Mouse (Mus musculus) embryonic facial prominence, embryonic 13.5 days (tissue): ENCODE measurements around the gene Ramp1. TPM values are rescaled to one million over a fixed set of nuclear protein-coding genes. Genes with fewer than 3 reads are reported as not detected.
A peak's percentile ranks its signal among the peaks of the same experiment; 100 is the strongest.

ENCODE experiments used
- ATAC-seq: fragments of 200-750 bp; cut with Nextera tagmentation; 2 replicates; pipeline ENCODE4 v1.8.0; 2017; ENCODE audit warnings: low read depth; ENCODE audit not compliant: insufficient number of reproducible peaks, insufficient read depth, low FRiP score, low TSS enrichment
- H3K27ac ChIP-seq: fragments of 300-500 bp; sonication (generic); 2 replicates; pipeline ENCODE4 v1.5.1; 2015; ENCODE audit warnings: moderate library complexity, mild to moderate bottlenecking, inconsistent platforms
- H3K27me3 ChIP-seq: fragments of 300-500 bp; sonication (generic); 2 replicates; pipeline ENCODE4 v1.6.1; 2015; ENCODE audit warnings: mild to moderate bottlenecking, inconsistent platforms
- H3K36me3 ChIP-seq: fragments of 300-500 bp; sonication (generic); 2 replicates; pipeline ENCODE4 v1.6.1; 2015; ENCODE audit warnings: mild to moderate bottlenecking, inconsistent platforms
- H3K4me1 ChIP-seq: fragments of 300-500 bp; sonication (generic); 2 replicates; pipeline ENCODE4 v1.6.1; 2015; ENCODE audit warnings: inconsistent platforms
- H3K4me2 ChIP-seq: fragments of 300-500 bp; sonication (generic); 2 replicates; pipeline ENCODE4 v1.6.1; 2015; ENCODE audit warnings: moderate library complexity, mild to moderate bottlenecking, inconsistent platforms
- H3K4me3 ChIP-seq: fragments of 300-500 bp; sonication (generic); 2 replicates; pipeline ENCODE4 v1.5.1; 2015; ENCODE audit warnings: mild to moderate bottlenecking, inconsistent platforms
- H3K9ac ChIP-seq: fragments of 300-500 bp; sonication (generic); 2 replicates; pipeline ENCODE4 v1.6.1; 2015; ENCODE audit warnings: mild to moderate bottlenecking, inconsistent platforms
- H3K9me3 ChIP-seq: fragments of 300-500 bp; sonication (generic); 2 replicates; pipeline ENCODE4 v1.6.1; 2016; ENCODE audit warnings: inconsistent platforms
- WGBS: fragments of 180-500 bp; shearing (Covaris S2); methylation state at CpG from one replicate; pipeline ENCODE4 v1.1.7; 2015; ENCODE audit warnings: mixed read lengths; 5-methylcytosine and 5-hydroxymethylcytosine counted together
- polyA plus RNA-seq: library from polyadenylated mRNA; unstranded; fragments of >200 nt; fragmentation: Nextera tagmentation; extraction: Ambion mirVana; gene quantifications from 2 replicates; pipeline ENCODE4 v1.2.1, GENCODE M21; 2015

Gene Ramp1
- polyA plus RNA-seq, 1 experiment from 2014 or later = 6.1 TPM

DNA sequence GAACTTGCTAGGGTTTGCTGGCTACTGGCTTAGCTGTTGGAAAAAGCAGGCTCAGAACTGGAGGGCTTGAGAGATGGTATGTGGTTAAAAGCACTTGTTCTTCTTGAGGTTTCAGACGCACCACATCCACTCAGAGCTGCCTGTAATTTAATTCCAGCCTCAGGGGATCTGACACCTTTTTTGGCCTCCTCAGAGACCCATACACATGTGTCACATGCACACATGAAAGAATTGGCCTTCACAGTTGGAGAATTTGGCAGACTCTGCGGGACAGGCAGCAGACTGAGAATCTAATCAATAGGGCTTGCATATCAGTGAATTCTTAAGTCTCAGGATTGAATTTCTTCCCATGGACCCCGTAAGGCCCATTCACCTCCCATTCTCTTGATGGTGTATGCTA lies 21.5 kb downstream of the Ramp1 start:
- Histone ChIP-seq H3K27ac (no peak overlapping the region), H3K9ac (no peak overlapping the region), H3K36me3 (no peaks in the 10 kb centered on the region), H3K4me1 (peaks cover 10% of the 10 kb centered on the region; the same call in 1 of the 2 replicates), H3K4me3 (no peak overlapping the region), H3K9me3 (no peaks in the 10 kb centered on the region), H3K27me3 (no peaks in the 10 kb centered on the region), H3K4me2 (no peak overlapping the region)
- no peak for ATAC-seq
- WGBS = 28% methylated on average over 3 of the region's 3 CpGs

DNA sequence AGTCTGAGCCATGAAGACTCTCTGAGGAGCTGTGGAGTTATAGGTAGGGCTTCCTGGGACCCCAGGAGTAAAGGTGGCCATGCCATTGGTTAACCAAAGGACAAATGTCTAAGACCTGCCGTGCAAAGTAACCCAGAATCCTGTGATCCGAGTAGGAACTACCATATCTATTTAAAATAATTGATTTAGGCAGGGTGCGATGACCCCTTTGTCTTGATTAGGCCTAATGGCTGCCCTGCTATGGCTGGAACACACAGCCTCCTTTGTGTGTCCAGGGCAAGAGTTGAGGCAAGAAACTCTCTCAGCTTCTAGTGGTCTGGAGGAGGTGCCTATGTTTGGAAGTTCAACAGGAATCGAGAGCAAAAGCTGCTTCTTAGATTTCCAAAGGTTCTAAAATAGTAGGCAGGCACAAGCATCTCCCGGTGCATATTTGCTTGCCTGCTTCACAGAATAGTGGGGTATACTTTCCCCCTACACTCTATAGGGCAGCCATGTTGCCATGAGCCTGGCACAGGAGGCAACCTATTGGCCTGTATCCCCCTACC lies 24.7 kb downstream of the Ramp1 start:
- Histone ChIP-seq H3K4me3 (no peak overlapping the region), H3K4me1 (peaks cover 16% of the 10 kb centered on the region), H3K4me2 (no peak overlapping the region), H3K27ac (no peak overlapping the region), H3K36me3 (no peaks in the 10 kb centered on the region), H3K27me3 (no peaks in the 10 kb centered on the region), H3K9ac (no peak overlapping the region), H3K9me3 (no peaks in the 10 kb centered on the region)
- 67% methylated on average over 5 of the region's 5 CpGs for WGBS
- ATAC-seq = no peak

DNA sequence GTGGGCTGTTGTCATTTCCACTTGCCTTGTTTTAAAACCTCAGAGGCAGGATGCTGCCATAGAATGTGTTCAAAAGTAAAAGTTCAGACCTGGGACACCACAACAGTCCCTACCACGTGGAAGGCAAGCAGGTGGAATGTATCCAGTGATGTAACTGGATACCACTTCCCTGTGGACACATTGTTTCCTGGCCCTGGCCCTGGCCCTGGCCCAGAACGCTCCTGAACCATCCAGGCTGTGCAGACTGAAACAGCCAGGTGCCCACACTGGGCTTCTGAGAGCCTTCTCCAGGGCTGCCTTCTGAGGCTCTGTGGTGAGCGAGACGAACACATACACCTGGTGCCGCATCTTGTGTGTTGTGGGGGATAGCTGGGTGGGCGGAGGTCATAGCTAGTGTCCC lies 26.0 kb downstream of the Ramp1 start:
- no peaks in the 10 kb centered on the region for H3K36me3 ChIP-seq
- H3K27ac ChIP-seq = no peak overlapping the region
- no peak overlapping the region for H3K4me2 ChIP-seq
- ATAC-seq = no peak
- no peaks in the 10 kb centered on the region for H3K27me3 ChIP-seq
- H3K9ac ChIP-seq = no peak overlapping the region
- no peak overlapping the region for H3K4me3 ChIP-seq
- 72% methylated on average over 6 of the region's 6 CpGs for WGBS
- H3K9me3 ChIP-seq = no peaks in the 10 kb centered on the region
- peaks cover 15% of the 10 kb centered on the region for H3K4me1 ChIP-seq

DNA sequence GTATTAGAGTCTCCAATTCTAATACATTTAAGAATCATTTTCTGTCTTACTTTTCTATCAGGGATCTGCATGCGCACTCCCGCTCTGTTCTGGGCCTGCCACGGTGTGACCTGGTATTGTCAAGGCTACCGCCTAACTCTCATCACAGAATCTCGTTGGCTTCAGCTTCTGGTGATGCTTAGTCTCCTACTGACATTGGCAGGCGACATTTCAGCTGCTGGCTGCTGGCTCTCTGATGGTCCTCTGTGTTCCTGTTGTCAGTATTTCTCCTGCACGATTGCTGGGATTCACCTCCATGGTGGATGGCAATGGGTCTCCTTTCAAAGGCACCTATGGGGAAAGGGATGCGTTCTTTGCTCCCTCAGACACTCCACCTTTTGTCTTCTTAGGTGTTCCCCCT lies 26.7 kb downstream of the Ramp1 start:
- no peak overlapping the region for H3K9ac ChIP-seq
- no peak for ATAC-seq
- 84% methylated on average over 8 of the region's 8 CpGs for WGBS
- H3K4me3 ChIP-seq = no peak overlapping the region
- H3K27me3 ChIP-seq = no peaks in the 10 kb centered on the region
- no peaks in the 10 kb centered on the region for H3K36me3 ChIP-seq
- H3K27ac ChIP-seq = no peak overlapping the region
- H3K4me2 ChIP-seq = no peak overlapping the region
- peaks cover 16% of the 10 kb centered on the region for H3K4me1 ChIP-seq
- H3K9me3 ChIP-seq = no peaks in the 10 kb centered on the region

DNA sequence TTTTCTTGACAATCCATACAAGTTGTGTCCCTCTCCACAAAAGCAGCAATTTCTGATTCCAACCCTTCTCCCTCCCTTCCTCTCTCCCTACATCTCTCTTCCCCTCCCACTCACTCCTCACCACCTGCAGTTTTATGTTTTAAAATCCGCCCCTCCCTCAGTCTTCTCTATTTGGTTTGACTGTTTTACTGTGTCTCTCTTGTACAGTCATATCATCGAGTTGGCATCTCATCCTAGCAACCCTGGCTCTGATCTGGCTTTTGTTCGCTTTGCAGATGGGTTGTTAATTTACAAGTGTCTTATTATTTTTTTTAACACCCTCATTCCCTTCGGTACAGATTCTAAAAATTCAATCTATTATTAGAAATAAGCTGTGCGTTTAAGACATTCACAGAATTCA lies 27.3 kb downstream of the Ramp1 start:
- H3K27ac ChIP-seq = no peak overlapping the region
- H3K27me3 ChIP-seq = no peaks in the 10 kb centered on the region

DNA sequence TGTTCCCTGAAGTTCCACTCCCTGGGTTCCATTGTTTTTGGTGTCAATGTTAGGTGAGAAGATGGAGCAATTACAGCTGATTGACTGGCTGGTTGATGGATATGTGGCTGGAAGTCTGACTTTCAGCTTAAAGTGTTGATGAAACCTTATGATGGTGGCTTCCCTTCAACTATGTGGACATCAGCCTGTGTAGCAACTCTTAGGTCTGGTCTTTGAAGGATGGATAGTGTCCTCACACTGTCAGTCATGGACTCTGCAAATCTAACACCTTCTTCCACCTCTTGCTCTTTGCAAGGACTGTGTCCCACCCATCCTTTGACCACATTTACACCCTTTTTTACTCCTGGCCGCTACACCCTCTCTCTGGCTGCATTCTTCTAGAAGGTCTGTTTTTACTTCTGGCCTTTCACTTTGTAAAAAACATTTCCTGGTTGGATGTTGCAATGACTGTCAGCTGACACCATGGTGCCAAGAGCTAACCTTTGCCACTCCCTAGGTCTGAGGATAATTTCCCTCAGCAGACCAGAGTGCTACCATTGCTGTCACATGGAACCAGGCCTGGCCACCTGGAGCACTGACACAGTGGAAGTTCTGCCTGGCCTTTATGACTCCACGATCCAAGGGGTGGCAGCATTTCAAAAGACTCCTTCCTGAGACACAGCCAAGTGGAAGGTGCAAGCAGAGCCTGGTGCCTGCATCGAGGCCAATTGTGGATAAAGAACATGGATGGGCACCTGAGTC lies 27.9 kb downstream of the Ramp1 start:
- Histone ChIP-seq H3K4me3 (no peak overlapping the region), H3K9ac (no peak overlapping the region), H3K4me1 (peaks cover 24% of the 10 kb centered on the region), H3K27me3 (no peaks in the 10 kb centered on the region), H3K27ac (no peak overlapping the region), H3K9me3 (no peaks in the 10 kb centered on the region), H3K4me2 (no peak overlapping the region), H3K36me3 (no peaks in the 10 kb centered on the region)
- 83% methylated on average over 3 of the region's 3 CpGs for WGBS
- ATAC-seq = no peak

More for the DNA sequence above, 27.3 kb downstream of the Ramp1 start:
- Histone ChIP-seq H3K36me3 (no peaks in the 10 kb centered on the region), H3K4me3 (no peak overlapping the region), H3K4me2 (no peak overlapping the region), H3K4me1 (peaks cover 20% of the 10 kb centered on the region), H3K9me3 (no peaks in the 10 kb centered on the region), H3K9ac (no peak overlapping the region)
- ATAC-seq = no peak
- 74% methylated on average over 5 of the region's 5 CpGs for WGBS

DNA sequence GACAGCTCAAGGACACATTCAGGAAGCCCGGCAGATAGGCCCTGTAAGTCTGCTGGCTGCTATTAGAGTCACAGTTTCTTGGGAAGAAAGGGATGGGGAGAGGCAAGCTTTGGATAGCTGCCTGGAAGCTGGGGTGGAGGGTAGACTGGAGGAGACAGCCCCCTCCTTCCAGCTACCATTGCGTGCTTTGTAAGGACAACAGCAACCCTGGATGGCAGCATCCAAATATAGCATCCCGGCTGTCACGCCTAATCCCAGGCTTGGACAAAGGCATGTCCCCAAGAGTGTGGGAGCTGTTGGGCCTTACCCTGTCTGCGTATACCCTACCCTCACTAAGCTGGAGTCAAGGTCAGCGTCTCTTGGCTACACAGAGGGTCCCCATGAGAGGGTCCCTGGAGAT lies 29.7 kb downstream of the Ramp1 start:
- no peak overlapping the region for H3K9ac ChIP-seq
- peak overlapping the region; percentile 55 for H3K27ac ChIP-seq
- no peaks in the 10 kb centered on the region for H3K9me3 ChIP-seq
- H3K27me3 ChIP-seq = no peaks in the 10 kb centered on the region
- WGBS = 79% methylated on average over 6 of the region's 6 CpGs
- peaks cover 24% of the 10 kb centered on the region for H3K4me1 ChIP-seq
- H3K4me2 ChIP-seq = no peak overlapping the region
- no peaks in the 10 kb centered on the region for H3K36me3 ChIP-seq
- no peak; the same call in 1 of the 2 replicates for ATAC-seq
- no peak overlapping the region for H3K4me3 ChIP-seq

DNA sequence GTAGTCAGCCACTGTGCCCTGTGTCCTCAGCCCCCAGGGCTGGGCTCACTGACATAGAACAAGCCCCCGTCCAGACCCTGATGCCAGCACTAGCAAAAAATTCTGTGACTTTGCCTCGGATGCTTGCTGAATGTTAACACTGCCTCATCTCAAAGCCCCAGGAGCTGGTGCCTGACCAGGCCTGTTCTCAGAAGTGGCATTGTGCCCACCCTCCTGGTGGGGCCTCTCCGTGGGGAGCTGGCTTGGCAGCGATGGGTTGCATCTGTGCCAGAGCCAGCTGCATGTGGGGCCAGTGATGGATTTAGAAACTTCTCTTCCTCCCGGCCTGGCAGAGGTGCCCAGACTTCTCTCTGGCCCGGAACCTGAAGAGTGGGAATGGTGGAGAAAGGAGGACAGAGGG lies 30.2 kb downstream of the Ramp1 start:
- no peak overlapping the region for H3K9ac ChIP-seq
- H3K36me3 ChIP-seq = no peaks in the 10 kb centered on the region
- H3K27ac ChIP-seq = peak overlapping the region; percentile 55
- no peak overlapping the region for H3K4me3 ChIP-seq
- ATAC-seq = no peak; the same call in 1 of the 2 replicates
- H3K27me3 ChIP-seq = no peaks in the 10 kb centered on the region
- H3K4me1 ChIP-seq = peaks cover 26% of the 10 kb centered on the region
- H3K9me3 ChIP-seq = no peaks in the 10 kb centered on the region
- H3K4me2 ChIP-seq = no peak overlapping the region
- WGBS = 71% methylated on average over 6 of the region's 6 CpGs

DNA sequence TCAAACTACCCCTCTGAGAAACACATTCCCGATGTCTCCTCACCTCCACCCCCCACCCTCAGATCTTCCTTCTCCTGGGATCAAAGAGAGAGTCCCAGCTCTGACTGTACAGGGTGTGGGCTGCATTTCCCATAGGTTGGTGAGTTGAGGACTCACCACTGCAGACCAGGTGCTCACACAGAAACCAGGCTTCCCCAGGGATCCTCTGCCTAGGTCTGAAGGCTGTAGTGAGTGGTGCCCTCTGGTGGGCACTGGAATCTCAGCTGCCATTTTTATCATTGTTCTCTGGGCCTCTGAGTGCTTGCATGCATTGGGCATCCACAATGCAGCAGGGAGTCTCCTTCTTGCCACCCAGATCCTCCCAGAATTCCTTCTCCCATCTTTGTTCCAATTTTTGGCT lies 31.5 kb downstream of the Ramp1 start:
- H3K36me3 ChIP-seq = no peaks in the 10 kb centered on the region
- no peaks in the 10 kb centered on the region for H3K27me3 ChIP-seq
- no peak for ATAC-seq
- no peak overlapping the region for H3K9ac ChIP-seq
- WGBS = 60% methylated on average over 1 of the region's 1 CpGs
- no peak overlapping the region for H3K4me3 ChIP-seq
- no peak overlapping the region for H3K27ac ChIP-seq
- peaks cover 31% of the 10 kb centered on the region for H3K4me1 ChIP-seq
- H3K9me3 ChIP-seq = no peaks in the 10 kb centered on the region
- H3K4me2 ChIP-seq = no peak overlapping the region

DNA sequence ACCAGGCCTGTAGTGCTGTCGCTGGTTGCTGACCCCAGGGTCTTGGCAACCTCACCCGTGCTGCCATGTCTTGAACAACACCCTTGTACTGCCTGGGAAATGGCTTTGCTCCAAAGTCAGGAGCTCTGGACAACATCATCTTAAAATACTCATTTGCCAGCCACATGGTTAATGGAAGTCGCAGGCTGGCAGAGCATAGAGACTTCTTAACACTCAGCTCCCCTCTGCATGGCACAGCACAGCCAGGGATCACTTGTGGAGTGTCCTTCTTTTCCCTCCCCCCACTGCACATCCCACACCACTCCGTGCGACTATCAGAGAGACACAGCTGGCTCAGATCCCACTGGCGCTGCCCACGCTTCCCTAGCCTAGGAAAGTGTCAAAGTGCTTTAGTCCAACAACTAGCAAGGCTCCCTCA lies 32.0 kb downstream of the Ramp1 start:
- peaks cover 35% of the 10 kb centered on the region for H3K4me1 ChIP-seq

DNA sequence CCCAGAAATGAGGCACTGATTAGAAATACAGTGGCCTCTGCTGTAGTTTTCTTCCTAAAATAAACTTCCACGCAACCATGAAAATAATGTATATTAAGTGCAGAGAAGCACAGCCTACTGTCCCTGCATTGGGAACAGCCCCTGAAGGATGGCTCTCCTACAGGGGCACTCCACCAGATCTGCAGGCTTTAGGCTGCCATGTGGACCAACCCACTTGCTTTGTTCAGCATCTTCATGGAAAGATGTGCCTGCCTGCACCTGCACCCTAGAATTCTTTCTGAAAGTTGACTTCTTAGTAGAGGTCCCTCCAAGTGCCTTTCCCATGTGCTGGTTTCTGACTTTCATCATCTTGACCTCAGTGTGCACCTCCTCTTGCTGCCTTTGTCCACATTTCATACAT lies 35.6 kb downstream of the Ramp1 start:
- 90% methylated on average over 1 of the region's 1 CpGs for WGBS
- no peak for ATAC-seq
- Histone ChIP-seq H3K27ac (no peak overlapping the region), H3K36me3 (no peaks in the 10 kb centered on the region), H3K4me2 (no peak overlapping the region), H3K4me1 (peaks cover 31% of the 10 kb centered on the region), H3K9me3 (no peaks in the 10 kb centered on the region), H3K27me3 (no peaks in the 10 kb centered on the region), H3K9ac (no peak overlapping the region), H3K4me3 (no peak overlapping the region)

More for the DNA sequence above, 32.0 kb downstream of the Ramp1 start:
- H3K4me2 ChIP-seq = no peak overlapping the region
- no peaks in the 10 kb centered on the region for H3K27me3 ChIP-seq
- H3K36me3 ChIP-seq = no peaks in the 10 kb centered on the region
- no peak overlapping the region for H3K9ac ChIP-seq
- no peak overlapping the region for H3K27ac ChIP-seq
- no peak for ATAC-seq
- H3K9me3 ChIP-seq = no peaks in the 10 kb centered on the region
- no peak overlapping the region for H3K4me3 ChIP-seq
- 79% methylated on average over 7 of the region's 7 CpGs for WGBS

DNA sequence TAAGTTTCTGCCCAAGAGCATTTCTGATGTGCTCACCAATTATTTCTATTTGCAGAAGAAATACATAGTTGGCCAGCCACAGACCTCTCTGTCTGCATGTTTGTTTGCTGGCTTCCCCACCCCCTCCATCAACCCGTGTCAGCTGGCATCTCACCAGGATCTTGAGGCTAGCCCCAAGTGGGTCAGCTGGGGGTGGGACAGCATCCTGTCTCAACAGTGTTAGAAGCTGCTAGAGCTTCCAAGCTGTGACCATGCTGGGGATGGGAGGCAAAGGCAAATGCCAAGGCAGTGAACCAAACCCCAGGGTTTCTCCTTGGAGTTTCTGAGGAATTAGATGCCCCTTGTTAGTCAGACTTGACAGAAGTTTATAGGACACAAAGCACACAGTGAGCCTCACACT lies 36.4 kb downstream of the Ramp1 start:
- no peak overlapping the region for H3K4me3 ChIP-seq
- H3K27ac ChIP-seq = peak overlapping the region; percentile 52
- H3K4me2 ChIP-seq = no peak overlapping the region
- no peaks in the 10 kb centered on the region for H3K9me3 ChIP-seq
- H3K36me3 ChIP-seq = no peaks in the 10 kb centered on the region
- H3K4me1 ChIP-seq = peaks cover 28% of the 10 kb centered on the region
- 40% methylated on average over 1 of the region's 1 CpGs for WGBS
- no peaks in the 10 kb centered on the region for H3K27me3 ChIP-seq
- H3K9ac ChIP-seq = no peak overlapping the region
- ATAC-seq = no peak
